Mouse (Mus musculus) yolk sac, embryonic 10.5 days (tissue): Measurements from ENCODE around the gene Wdr20.
A peak's percentile ranks its signal among the peaks of the same experiment; 100 is the strongest.

Source experiments
- DNase-seq: peaks from one replicate; pipeline ENCODE4 v3.0.0-alpha.2; 2017; ENCODE audit warnings: low spot score

Wdr20 gene

GRCm38 (mm10) chr12:110821787-110822186, 84.0 kb downstream of the Wdr20 start:
- DNase-seq = no peak

- DNase-seq = no peak
Measured at GRCm38 (mm10) chr12:110822366-110822765, 84.6 kb downstream of the Wdr20 start.

- no peak for DNase-seq
Measured at GRCm38 (mm10) chr12:110828908-110829307, 91.2 kb downstream of the Wdr20 start.

GRCm38 (mm10) chr12:110830293-110831024, 92.7 kb downstream of the Wdr20 start:
- DNase-seq = no peak

DNA sequence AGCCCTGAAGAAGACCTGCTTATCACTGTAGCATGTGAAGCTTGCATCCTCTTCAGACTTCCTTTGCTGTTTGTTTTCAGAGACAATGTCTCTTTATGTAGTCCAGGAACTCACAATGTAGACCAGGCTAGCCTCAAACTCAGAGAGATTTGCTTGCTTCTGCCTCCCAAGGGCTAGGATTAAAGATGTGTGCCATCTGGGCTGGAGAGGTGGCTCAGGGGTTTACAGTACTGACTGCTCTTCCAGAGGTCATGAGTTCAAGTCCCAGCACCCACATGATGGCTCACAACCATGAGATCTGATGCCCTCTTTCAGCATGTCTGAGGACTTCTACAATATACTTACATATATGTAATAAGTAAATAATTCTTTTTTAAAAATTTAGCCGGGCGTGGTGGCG, 97.4 kb downstream of the Wdr20 start:
- no peak for DNase-seq

DNA sequence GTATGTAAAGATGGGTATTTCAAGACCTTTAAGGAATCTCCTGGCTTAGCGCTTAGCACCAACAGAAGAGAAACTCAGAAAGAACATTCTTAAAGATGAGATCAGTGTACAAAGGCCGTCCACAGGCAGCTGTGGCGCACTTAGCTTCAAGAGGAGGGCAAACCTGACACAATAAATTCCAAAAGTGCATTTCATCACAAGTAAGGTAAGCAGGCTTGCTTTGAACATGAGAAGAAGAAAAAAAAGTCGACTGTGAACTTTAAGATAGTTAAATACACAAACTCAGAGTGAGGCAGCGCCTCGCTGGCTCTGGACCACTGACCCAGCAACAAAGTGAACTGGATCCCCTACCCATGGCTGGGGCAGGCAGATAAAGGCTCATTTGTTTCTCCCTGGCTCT, 99.0 kb downstream of the Wdr20 start:
- DNase-seq = no peak

DNA sequence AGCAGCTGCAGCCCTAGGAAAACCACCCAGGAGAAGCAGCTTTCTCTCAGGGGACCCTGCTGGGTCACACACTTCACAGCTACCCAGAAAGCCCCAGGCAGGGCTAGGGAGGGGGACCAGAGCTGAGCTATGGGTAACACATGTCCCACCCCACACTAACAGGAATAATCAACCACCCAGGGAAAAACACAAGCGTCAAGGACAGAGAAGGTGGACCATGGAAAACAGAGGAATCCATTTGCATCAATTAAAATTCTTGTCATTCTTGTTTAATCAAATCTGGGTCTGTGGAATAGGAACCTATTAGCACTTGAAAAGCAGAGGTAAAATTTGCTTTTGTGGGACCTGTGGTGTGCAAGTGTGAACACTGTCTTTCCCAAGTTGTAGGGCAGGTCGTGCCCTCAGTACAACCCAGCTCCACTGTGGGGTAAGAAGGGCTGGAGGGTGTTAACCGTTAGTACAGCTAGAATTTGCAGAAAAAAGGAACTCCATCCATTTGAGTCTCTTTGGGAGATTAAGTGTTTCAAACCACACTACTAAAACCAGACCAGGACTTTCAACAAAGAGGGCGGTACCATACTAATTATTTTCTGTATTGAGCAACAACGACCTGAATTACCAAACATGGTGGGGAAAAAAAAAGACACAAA, 99.6 kb downstream of the Wdr20 start:
- no peak for DNase-seq

DNA sequence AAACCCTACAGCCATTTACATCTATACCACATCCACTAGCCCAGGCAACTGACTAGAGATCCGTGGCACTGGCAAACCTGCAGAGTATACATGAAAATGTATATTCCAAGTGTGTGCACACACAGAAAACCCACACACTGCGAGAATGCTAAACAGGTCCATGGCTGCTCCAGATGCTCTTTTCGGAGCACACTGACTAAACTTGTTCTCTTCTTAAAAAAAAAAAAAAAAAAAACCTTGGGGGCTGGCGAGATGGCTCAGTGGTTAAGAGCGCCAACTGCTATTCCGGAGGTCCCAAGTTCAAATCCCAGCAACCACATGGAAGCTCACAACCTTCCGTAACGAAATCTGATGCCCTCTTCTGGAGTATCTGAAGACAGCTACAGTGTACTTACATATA, 100.1 kb downstream of the Wdr20 start:
- no peak for DNase-seq

DNA sequence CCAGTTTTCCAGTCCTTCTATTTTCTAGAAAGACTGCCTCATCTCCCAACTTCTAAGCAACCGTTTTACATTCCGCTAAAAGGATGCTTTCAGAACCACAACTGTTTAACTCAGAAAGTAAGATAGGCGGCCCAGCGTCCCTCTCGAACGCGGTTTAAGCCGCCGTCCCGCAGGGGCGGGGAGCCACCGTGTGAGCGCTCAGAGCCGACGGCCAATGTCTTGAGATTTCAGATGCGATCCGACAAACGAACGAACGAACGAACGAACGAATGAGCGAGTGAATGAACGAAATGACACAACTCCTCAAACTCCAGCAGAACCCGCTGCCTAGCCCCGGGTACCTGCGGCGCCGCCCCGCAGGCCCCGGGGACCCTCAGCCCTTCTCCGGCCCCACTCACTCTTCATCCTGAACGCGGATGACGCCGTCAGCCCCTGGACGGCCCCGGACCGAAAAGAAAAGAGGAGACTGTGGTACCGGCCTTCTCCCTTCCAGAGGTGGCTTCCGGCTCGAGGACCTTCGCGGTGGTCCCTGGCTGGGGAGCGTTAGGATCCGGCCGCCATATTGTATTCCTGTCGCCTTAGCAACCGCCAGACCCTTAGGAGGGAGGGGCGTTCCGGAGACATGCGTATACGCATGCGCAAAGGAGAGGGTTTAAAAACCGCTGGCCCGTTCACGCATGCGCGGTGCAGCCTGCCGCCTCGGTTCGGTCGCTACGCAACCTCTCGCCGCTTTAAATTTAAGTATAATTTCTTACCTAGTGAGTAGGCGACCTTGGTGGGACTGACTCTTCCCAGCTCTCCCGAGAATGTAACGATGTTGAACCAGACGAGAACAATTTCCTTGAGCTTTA, 102.8 kb downstream of the Wdr20 start, which contains the start of gene Mok:
Gene Mok (minus strand): TSS at position 592 of the 851 bp plus-strand sequence.
- DNase-seq = peak; percentile 92

DNA sequence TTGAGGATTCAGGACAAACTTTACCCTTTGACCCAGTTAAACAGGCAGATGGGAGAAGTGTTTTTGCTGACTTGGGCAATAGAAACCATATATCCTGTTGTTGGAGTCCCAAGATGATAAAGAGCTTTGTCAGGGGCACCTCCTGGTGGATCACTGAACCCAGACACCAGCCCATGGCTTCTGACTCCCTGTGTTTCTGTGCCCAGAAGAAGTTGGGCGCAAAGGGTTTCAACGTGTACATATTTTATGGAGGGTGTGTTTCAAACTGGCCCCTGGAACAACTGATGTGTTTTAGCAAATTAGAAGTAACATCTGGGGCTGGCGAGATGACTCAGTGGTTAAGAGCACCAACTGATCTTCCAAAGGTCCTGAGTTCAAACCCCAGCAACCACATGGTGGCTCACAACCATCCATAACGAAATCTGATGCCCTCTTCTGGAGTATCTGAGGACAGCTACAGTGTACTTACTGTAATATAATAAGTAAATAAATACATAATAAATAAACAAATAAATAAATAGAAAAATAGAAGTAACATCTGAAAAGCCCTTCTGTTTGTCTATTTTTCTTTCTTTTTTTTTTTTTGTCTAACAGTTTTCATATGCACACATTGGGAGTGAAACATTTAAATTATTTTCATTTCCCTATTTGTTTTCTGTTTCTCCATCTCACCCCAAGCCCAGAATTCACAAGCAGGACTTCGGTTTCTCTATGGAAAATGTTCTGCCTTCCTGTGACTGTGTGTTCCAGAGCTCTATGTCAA, 104.2 kb downstream of the Wdr20 start:
- no peak for DNase-seq

GRCm38 (mm10) chr12:110843194-110844048, 105.7 kb downstream of the Wdr20 start:
- peak; percentile 79 for DNase-seq

DNA sequence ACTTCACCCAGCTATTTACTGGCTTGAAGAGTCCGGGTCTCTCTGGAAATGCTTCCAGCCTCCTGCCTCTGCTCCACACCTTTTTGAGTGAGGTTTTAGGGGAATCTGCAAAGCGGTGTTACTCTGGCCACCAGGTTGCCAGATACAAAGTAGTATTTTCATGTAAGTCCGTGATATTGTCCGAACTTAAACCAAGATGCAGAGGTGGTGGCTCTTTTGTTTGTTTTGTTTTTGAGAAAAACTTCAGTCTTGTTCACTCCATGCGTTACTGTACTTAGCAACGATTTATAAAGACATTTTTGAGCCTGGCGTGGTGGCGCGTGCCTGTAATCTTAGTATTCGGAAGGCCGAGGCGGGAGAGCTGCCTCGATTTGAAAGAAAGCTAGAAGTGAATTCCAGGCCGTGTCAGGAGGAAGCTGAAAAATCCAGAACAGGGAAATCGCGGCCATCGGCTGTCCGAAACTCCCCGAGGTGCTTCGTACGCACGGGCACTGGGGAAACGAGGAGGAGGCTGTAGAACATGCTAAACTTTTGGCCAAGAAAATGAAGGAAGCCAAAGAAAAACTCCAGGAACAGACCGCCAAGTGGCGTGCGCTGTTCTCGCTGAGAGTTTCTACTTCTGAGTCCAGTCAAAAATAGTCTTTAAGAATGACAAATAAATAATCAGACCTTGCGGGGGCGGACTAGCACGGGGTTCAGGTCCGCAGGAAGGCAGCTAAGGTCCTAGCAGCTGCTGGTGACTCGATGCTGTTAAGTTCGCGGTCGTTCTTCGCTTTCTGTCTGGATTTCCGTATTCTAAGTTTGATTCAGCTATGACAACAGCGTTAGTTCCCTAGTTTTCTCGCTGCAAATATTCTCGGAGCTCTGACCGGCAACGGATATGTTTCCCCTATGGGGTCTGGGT, 106.7 kb downstream of the Wdr20 start:
- DNase-seq = peak; percentile 7

GRCm38 (mm10) chr12:110845131-110845880, 107.6 kb downstream of the Wdr20 start:
- DNase-seq = peak; percentile 99

- no peak for DNase-seq
Measured at GRCm38 (mm10) chr12:110846191-110846765, 108.5 kb downstream of the Wdr20 start.

GRCm38 (mm10) chr12:110850010-110850928, 112.5 kb downstream of the Wdr20 start, which contains the start of gene Zfp839:
Gene Zfp839 (plus strand): TSS chr12:110850253.
- DNase-seq = peak; percentile 84

DNA sequence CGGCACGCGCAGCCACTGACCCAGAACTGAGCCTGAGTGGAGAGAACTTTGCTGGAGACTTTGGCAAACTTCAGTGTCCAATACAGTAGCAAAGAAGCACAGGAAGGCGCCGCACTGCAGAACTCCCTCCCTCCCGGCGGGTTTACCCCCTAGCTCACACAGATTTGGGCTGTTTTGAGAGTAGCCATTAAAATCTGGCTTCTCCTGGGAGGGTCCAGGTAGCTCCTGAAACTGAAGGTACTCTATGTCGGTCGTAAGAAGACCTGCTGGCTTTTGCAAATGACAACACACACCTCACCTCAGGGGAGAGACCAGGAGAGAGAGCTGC, 113.1 kb downstream of the Wdr20 start:
- no peak for DNase-seq

DNA sequence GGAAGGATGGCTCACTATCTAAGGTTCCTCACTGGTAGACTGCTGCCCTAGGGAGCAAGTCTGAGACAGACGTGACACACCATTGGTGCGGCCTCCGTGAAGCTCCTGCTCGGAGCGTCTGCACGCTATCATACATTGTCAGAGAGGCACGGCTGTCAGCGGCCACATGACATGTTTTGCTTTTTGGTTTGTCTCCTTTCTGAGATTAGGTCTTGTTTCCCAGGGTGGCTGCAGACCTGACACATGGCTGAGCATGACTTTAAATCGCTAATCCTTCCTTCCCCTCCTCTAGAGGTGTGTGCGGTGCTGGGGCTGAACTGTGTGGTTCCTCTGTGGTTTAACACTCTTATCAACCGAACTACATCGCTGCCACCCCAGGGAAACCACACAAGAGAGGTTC, 113.7 kb downstream of the Wdr20 start:
- DNase-seq = no peak

- DNase-seq = no peak
Measured at GRCm38 (mm10) chr12:110851923-110852322, 114.2 kb downstream of the Wdr20 start.
